Mouse (Mus musculus) embryonic stem cell, embryonic (primary cell): ENCODE results near the gene Olfr301.

ENCODE experiments used
- CTCF ChIA-PET, 4 experiments: fragments of 300-600 bp in 2 of 4; fragments of 350-600 bp in 2 of 4; sonication (Branson Sonifier 250); formaldehyde crosslinking; loops; one replicate each; lab custom pipeline; 2022; ENCODE audit warnings: inconsistent platforms in 2 of 4; lab: Charles Lee
- POLR2A ChIA-PET, 4 experiments: fragments of 300-600 bp in 2 of 4; fragments of 350-600 bp in 2 of 4; sonication (Branson Sonifier 250); formaldehyde crosslinking; loops; one replicate each; lab custom pipeline; 2022; ENCODE audit warnings: antibody characterized with exemption in 4 of 4, inconsistent platforms in 1 of 4; lab: Charles Lee

Olfr301 gene

GRCm38 (mm10) chr7:86403546-86403945 is at the start of gene Olfr301:
TSS of gene Olfr301 (plus strand) at chr7:86403846.
- ChIA-PET CTCF (interaction anchor here in 1 of 4 experiments (0.6 kb wide), 1 partner anchor 207 kb away, joined by 3 read pairs; no protein-coding TSS in a partner anchor), POLR2A (no interaction called here)

DNA sequence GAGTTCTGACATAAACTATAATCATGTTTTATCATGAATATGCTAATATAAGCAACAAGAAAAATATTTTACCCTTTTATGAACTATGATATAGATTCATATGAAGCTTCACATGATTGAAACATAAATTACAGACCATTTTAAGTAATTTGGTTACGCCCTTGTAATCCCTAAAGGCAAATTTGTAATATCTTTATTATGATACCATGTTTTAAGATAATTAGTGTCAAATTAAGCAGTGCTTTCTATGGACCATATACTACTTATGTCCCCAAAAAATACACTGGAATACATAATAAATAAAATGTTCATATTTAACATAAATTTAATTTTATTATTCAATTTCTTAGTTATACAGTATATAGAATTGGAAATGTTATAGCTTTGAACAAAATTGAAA is 36.8 kb upstream of the Olfr301 start, which contains the start of gene Olfr305:
Olfr305 (minus strand) TSS at position 101 of the 400 bp plus-strand sequence.
- POLR2A ChIA-PET, result no interaction called here
- CTCF ChIA-PET, result no interaction called here

DNA sequence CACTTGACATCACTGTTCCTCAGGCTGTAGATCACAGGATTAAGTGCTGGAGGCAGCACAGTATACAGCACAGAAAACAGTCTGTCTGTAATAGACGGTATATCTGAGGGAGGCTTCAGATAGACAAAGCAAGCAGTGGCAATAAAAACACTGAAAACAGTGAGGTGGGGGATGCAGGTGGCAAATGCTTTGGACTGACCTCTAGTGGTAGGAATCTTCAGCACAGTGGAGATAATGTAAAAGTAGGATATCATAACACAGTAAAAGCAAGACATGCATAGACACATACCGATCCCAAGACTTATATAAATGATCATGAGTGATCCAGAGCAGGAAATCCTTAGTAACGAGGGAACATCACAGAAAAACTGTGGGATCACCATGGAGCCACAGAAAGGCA is 17.9 kb upstream of the Olfr301 start:
- ChIA-PET POLR2A (no interaction called here), CTCF (no interaction called here)

- POLR2A ChIA-PET, result no interaction called here
- CTCF ChIA-PET, result no interaction called here
Observed at GRCm38 (mm10) chr7:86386558-86386957, 17.1 kb upstream of the Olfr301 start, which contains the start of gene Olfr304. TSS of gene Olfr304 (minus strand) at chr7:86386658.

DNA sequence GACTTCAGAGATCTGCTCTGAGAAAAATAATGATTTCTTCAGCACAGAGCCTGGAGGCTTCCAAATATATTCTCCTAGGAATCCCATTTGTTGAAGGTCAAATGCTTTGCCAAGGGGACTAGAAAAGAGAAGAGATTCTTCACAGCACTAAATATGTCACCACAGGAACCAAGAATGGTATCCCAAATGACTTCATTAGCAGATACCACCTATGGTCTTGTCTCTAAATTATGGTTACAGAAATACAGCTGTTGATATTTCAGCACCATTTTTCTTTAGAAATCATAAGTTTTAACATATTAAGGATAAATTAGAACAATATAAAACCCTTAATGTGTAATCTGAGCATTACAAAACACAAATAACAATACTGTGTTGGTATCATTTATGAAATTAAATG is 6.0 kb upstream of the Olfr301 start, which contains the start of gene Olfr303:
Olfr303 (minus strand) TSS at position 101 of the 400 bp plus-strand sequence.
- ChIA-PET POLR2A (no interaction called here), CTCF (no interaction called here)

GRCm38 (mm10) chr7:86459621-86460020 is 56.0 kb downstream of the Olfr301 start, which contains the start of gene Olfr299:
TSS of gene Olfr299 (plus strand) at chr7:86459921.
- ChIA-PET POLR2A (no interaction called here), CTCF (no interaction called here)
